Mouse (Mus musculus) urinary bladder, adult 18-20 months (tissue): ENCODE data around the gene Slc9a6.

Source experiments
- DNase-seq, 2 experiments: peaks; one replicate each; pipeline ENCODE4 v3.0.0; 2022; ENCODE audit warnings: low spot score in 2 of 2, mixed read lengths in 2 of 2

Gene Slc9a6

DNA sequence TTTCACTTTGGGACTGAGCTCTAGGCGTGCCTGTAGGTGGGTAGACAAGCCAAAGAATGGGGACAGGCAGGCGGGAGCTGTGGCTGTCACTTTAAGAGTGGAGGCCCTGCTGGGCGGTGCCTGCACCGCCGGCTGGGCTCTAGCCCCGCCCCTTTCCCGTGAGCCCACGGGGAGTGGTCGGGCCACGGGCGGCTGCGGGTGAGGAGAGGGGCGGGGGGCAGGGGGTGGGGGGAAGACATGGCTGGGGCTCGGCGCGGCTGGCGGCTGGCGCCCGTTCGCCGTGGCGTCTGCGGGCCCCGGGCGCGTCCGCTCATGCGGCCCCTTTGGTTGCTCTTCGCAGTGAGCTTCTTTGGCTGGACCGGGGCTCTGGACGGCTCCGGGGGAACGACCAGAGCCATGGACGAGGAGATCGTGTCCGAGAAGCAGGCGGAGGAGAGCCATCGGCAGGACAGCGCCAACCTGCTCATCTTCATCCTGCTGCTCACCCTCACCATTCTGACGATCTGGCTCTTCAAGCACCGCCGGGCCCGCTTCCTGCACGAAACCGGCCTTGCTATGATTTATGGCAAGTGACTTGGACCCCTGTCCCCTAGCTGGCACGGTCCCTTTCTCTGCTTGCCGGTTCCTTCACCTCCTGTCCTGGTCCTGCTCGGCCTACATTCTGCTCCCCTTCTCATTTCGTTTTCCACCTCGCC lies at the start of gene Slc9a6:
TSS of gene Slc9a6 (plus strand) at position 135 of the 695 bp plus-strand sequence.
- DNase-seq, result peak; percentile 30 to 47

DNA sequence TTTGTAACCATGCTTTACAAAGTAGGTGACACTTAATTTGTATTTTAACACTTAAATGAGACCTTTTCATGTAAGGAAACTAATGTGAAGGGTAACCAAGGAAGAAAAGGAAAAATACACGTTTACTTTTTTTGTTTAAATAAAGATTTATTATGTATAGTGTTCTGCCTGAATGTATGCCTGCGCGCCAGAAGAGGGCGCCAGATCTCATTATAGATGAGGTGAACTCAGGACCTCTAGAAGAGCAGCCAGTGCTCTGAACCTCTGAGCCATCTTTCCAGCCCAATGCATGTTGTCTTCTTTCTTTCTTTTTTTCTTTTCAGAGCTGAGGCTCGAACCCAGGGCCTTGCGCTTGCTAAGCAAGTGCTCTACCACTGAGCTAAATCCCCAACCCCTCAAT lies 37.1 kb upstream of the Slc9a6 start:
- no peak for DNase-seq

- no peak for DNase-seq
Measured at GRCm38 (mm10) chrX:56578200-56578599, 31.4 kb upstream of the Slc9a6 start.

DNA sequence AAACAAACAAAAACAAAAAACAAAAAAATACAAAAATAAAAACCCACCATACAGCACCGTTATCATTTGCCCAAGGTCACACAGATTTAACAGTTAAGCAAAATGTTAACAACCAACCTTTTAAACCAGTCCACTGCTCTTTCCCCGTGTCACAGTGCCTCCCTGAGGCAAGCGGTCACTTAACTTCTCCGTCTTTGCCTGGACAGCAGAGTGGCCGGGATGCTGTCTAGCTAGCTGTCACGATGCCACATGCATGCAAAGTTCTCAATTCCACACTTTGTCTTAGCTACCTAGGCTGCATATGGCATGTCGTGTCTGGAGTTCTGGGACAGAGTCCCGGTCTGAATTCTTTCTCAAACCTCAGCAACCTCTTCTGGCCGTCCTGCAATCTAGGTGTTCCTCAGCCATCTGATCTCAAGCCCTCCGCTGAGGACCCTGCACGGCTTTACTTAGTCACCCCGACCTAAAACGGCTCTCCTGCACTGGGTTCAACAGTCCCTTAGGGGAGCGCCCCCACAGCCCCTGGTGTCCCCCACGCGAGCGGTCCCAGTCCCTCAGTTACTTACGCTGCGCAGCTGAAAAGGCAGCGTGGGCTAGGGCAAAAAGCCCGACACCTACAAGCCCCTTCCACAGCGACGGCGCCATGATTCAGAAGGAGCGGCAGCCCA lies 12.2 kb upstream of the Slc9a6 start:
- DNase-seq, result no peak

DNA sequence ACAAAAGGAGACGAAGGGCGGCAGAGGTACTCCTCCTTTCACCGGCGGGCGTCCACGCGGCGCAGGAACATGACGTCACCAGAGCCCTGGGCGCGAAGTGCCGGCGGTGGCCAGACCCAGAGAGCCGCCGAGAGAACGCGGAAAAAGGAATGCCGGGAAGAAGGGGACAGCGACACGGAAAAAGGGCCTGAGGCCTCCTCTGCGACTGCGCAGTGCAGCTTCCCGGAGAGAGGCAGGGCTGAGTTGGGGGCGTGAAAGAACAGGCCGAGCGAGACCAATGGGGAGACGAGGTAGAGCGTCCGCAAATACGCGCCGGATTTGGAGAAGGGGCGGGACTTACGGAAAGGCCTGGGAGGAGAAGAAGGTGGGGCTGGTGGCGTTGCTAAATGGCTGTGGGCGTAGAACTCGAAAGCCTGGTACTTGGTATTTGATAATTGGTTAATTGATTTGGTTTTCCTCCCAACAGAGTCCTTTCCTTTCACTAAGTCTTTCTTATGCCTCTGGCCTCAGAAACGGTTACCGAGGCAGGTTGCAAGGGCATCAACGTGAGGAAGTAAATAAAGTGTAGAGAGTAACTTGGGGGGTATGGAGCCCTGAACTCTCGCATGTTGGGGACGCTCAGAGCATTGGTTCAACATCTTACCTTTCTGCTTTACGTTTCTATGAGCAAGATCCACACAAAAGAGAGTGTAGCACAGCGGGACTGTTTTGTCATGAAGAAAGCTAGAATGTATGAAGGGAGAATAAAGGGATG lies 11.5 kb upstream of the Slc9a6 start, which contains the start of gene Mmgt1:
TSS of gene Mmgt1 (minus strand) at position 183 of the 754 bp plus-strand sequence.
- DNase-seq, result peak; percentile 75 to 89

GRCm38 (mm10) chrX:56606536-56606935 lies 3.0 kb upstream of the Slc9a6 start:
- DNase-seq, result no peak

GRCm38 (mm10) chrX:56607032-56607710 lies 2.4 kb upstream of the Slc9a6 start:
- no peak for DNase-seq

DNA sequence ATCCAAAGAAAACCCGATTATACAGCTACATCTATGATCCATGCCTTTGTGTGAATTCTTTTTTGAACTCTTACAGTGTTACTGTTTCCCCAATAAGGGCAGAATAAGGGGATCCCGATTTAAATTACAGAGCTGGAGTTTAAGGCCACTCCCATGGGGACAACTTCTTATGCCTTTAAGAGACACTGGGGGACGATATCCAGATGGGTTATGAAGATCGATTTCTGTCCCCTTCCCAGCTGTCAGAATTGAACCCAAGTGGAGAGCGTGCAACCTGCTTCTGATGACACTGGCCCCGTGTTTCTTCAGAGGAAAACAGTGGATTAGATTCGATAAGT lies 303 bp upstream of the Slc9a6 start:
- no peak for DNase-seq

- DNase-seq, result no peak
Measured at GRCm38 (mm10) chrX:56610318-56610694, 749 bp downstream of the Slc9a6 start.

GRCm38 (mm10) chrX:56615236-56615635 lies 5.7 kb downstream of the Slc9a6 start:
- no peak for DNase-seq

DNA sequence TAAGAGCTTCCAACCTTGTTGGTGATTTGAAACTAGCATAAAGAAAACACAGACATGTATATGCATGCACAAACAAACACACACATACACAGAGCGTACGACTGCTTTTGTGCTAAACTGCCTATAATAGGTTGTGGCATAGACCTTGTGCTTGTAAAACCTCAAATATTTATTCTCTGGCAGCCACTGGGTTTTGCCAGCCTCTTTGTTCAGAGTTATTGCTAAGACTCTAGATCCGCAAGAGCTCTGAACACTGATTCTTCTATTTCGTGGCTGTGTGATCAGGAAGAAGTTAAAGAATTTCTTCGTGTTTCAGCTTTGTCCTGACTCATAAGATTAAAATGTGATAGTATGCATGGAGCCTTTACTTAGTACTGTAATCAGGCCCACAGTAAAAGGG lies 26.6 kb downstream of the Slc9a6 start:
- no peak for DNase-seq

DNA sequence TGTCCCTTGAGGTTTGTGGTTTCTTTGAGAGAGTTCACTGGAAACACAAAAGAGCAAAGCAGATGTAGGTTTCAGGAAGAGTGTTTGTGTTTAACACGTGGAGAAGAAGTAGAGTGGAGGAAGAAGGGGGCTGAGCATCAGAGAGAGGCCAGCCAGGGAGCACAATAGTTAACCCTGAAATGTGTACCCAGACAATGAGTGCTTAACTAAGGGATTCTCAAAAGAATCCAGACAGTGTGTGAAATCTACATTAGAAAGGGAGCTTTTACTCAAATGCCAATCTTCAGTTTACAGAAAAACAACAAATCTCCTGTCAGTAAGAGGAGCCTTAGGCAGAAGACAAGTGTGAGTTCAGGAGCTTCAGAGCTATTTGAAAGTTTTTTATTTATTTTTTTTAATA lies 30.5 kb downstream of the Slc9a6 start:
- DNase-seq, result no peak

DNA sequence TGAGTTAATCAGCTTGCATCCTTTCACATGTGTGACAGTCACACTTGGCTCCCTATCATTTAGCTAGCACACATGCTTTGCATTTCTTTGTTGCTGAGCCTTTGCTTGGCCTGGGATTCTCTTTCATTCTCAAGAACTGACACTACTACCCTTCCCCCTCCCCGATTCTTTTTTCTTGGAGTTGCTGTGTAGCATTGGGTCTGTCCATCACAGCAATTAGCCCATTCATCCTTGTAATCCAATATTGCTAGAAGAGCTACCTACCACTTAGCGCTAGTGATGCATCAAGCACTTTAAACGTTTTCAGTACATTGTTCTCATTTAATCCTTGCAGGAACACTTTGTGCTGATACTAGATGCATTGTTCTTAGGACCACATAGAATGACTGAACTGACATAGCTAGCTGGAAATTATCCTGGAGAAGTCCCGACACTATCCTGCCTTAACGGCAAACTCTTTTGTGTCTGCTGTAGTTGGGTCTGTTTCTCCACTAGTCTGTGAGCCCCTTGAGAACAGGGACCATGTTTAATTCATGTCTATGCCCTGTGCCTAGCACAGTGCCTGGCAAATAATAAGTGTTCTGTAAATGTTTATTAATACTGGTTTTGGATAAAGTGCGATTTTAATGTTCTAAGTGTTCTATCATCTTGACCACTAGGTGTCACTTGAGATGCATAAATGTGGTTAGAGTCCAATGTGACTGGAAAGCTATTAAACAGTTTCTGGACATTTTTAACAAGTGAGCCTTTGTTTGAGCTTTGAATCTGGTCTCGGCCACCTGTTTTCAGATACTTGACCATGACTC lies 40.2 kb downstream of the Slc9a6 start:
- DNase-seq, result no peak

- DNase-seq, result no peak
Measured at GRCm38 (mm10) chrX:56650355-56650652, 40.7 kb downstream of the Slc9a6 start.

- DNase-seq, result no peak
Measured at GRCm38 (mm10) chrX:56650885-56651284, 41.3 kb downstream of the Slc9a6 start.

DNA sequence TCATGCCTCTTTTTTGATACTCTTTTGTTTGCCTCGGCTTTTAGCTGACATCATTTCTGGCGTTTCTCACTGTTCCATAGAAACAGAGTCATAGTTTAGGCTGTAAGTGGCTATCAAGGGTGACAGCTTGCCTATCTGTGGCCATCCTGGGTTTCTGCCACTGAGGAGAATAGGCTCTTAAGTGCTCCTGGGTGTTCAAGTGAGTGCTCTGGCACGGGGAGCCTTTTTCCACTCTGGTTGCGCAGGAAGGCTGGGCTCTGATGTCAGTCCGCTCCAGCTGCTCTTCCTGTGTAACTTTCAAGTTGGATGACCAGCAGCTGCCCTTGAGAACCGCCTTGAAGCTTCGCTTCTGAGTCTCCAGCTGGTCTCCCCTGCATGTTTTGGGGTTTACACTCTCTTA lies 42.2 kb downstream of the Slc9a6 start:
- DNase-seq, result peak in 1 of 2 experiments; percentile 24

GRCm38 (mm10) chrX:56655686-56656085 lies 46.1 kb downstream of the Slc9a6 start:
- DNase-seq, result no peak

DNA sequence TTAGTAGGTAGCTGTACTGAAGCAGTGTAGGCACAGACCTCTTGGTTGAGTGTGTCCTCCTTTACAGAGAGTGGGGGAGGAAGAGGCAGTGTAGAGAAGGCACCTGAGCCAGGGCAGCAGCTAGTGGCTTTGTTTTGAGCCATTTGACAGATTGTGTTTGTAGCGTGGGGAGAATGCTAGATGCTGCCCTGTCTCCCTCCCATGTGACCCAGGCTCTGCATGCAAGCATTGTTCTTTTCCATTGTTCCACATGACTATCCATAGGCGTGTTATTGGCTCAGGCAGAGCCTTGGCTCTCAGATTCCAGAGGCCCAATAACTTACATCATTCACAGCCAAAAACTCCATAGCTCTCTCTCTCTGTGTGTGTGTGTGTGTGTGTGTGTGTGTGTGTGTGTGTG lies 49.7 kb downstream of the Slc9a6 start:
- DNase-seq, result no peak

GRCm38 (mm10) chrX:56661143-56661542 lies 51.6 kb downstream of the Slc9a6 start:
- no peak for DNase-seq

- DNase-seq, result no peak
Measured at GRCm38 (mm10) chrX:56662316-56662715, 52.8 kb downstream of the Slc9a6 start.

DNA sequence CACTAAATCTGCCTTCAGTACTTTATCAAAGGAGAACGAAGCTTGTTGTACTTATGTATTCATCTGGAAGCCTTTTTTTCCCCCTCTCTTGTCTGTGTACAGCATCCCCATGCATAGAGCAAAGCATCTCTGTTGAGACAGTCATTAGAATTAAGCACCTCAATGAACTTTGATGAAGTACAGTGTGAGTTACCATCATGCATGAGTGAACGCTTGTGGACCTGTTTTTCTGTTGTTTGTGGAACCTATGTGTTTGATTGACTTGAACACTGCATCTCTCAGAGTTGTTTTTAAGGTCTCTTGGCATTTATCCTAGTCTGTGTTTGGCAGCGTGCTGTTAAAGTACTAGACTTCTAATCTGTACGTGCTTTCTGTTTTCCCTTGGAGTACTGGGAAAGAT lies 53.8 kb downstream of the Slc9a6 start:
- DNase-seq, result no peak
